ENCODE assay signal across 8 mouse cellular contexts in the genomic region with DNA sequence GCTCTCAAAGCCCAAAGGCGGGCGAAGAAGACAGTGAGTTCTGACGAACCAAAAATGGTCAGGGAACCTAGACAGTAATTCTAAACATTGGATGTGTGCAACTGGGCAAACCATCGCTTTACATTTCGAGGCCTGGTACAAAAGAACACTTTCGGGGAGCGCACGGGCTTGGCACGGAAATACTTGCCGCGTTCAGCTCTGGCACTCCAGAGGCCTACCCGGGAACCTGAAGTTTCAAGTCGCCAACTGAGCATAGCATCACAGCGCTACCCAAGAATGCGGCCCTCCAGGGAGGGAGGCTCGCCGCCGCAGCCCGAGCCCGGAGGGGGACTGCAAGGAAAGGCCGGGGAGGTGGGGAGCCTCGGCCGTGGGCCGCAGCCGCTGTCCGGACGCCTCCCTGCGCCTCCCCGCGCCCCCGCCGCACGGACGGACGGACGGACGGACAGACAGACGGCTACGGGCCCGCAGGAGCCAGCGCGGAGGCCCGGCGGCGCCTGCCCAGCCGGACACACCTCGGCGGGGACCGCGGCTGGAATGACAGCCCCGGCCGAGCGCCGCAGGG. TPM values are rescaled to one million over a fixed set of nuclear protein-coding genes. Genes with fewer than 3 reads are reported as not detected.
A peak's percentile ranks its signal among the peaks of the same experiment; 100 is the strongest.
DNase-seq lines count a peak whose midpoint lies in the region; ATAC-seq and TF ChIP-seq lines count a peak whose summit lies in the region.

No protein-coding gene starts in this region.

- no peaks in the 10 kb centered on the region for H3K9me3 ChIP-seq in CH12.LX (replicated peaks; ENCODE audit: low read length)
- H3K9me3 ChIP-seq in heart, embryonic 13.5 days, result no peaks in the 10 kb centered on the region
- H3K9me3 ChIP-seq in kidney, embryonic 16.5 days (ENCODE audit: low read length), result no peaks in the 10 kb centered on the region
- no peaks in the 10 kb centered on the region for H3K9me3 ChIP-seq in liver, embryonic 14.5 days (ENCODE audit: control insufficient read depth, low read length)
- H3K9me3 ChIP-seq in stomach, postnatal 0 days (ENCODE audit: control insufficient read depth, low read length), result no peaks in the 10 kb centered on the region

- under 1% methylated on average over 47 of the region's 54 CpGs for WGBS in heart, embryonic 13.5 days
- WGBS in kidney, embryonic 16.5 days, result under 1% methylated on average over 32 of the region's 54 CpGs
- 2% methylated on average over 53 of the region's 54 CpGs for WGBS in liver, embryonic 14.5 days (ENCODE audit: insufficient replicate concordance)
- WGBS in stomach, postnatal 0 days, result under 1% methylated on average over 50 of the region's 54 CpGs

- TF ChIP-seq RAD21 in CH12.LX (IDR thresholded peaks at IDR 0.05; ENCODE audit: low read depth, low read length), result no peak

- in situ Hi-C loops in CH12.LX (cut with MboI; ENCODE audit: low pct_ligation_motif_present, low pct_unique_long_range_greater_than_20kb, low sequenced_read_pairs), result loop anchor here (25.0 kb wide), 1 partner anchor 106 kb away; the partner anchor contains the start of gene Gpr160

- H3K36me3 ChIP-seq in CH12.LX (replicated peaks in 1 of 2; ENCODE audit: control insufficient read depth in 1 of 2, insufficient read depth in 1 of 2, low read length in 1 of 2), result peaks cover 13 to 29% of the 10 kb centered on the region in 2 experiments
- H3K36me3 ChIP-seq in heart, embryonic 13.5 days, result peaks cover 23% of the 10 kb centered on the region
- peaks cover 17% of the 10 kb centered on the region for H3K36me3 ChIP-seq in kidney, embryonic 16.5 days (ENCODE audit: insufficient read depth, low read length)
- peaks cover 13% of the 10 kb centered on the region for H3K36me3 ChIP-seq in liver, embryonic 14.5 days (replicated peaks; ENCODE audit: control insufficient read depth, insufficient read depth, low read depth)
- H3K36me3 ChIP-seq in stomach, postnatal 0 days (ENCODE audit: control insufficient read depth, insufficient read depth, low read length), result 0 out of 2 replicates have a peak, but pooled peaks cover 4% of the 10 kb centered on the region

- peaks cover 5 to 21% of the 10 kb centered on the region in 2 experiments for H3K4me1 ChIP-seq in CH12.LX (ENCODE audit: control insufficient read depth in 1 of 2, insufficient read depth in 2 of 2)
- peaks cover 19% of the 10 kb centered on the region for H3K4me1 ChIP-seq in heart, embryonic 13.5 days
- H3K4me1 ChIP-seq in kidney, embryonic 16.5 days (ENCODE audit: insufficient read depth, low read length), result peaks cover 7% of the 10 kb centered on the region
- H3K4me1 ChIP-seq in liver, embryonic 14.5 days (replicated peaks; ENCODE audit: control insufficient read depth in 2 of 2, insufficient read depth in 2 of 2, low read length in 1 of 2), result peaks cover 6 to 7% of the 10 kb centered on the region in 2 experiments; a peak in 3 of 4 replicates
- H3K4me1 ChIP-seq in stomach, postnatal 0 days (replicated peaks; ENCODE audit: control insufficient read depth, insufficient read depth), result no peaks in the 10 kb centered on the region; the same call in 1 of the 2 replicates

- peak overlapping the region; percentile 66 for H3K9ac ChIP-seq in CH12.LX (ENCODE audit: insufficient read depth, low read depth)
- H3K9ac ChIP-seq in heart, embryonic 13.5 days, result peak overlapping the region; percentile 95
- peak overlapping the region; percentile 95 for H3K9ac ChIP-seq in kidney, embryonic 16.5 days (replicated peaks; ENCODE audit: low read length)
- peak overlapping the region; percentile 93 for H3K9ac ChIP-seq in liver, embryonic 14.5 days (replicated peaks)
- H3K9ac ChIP-seq in stomach, postnatal 0 days (ENCODE audit: low read length), result peak overlapping the region; percentile 97

- TF ChIP-seq POLR2A in CH12.LX (IDR thresholded peaks at IDR 0.05; ENCODE audit: low read depth, low read length), result peak; percentile 17; the same call in 1 of the 2 replicates
- TF ChIP-seq POLR2A in brain, embryonic 14.5 days (IDR thresholded peaks at IDR 0.05; ENCODE audit: borderline replicate concordance, extremely low read depth, insufficient read depth, insufficient read length, poor library complexity, severe bottlenecking), result no peak

- H3K79me2 ChIP-seq in CH12.LX (replicated peaks; ENCODE audit: control insufficient read depth, extremely low read depth, insufficient read depth, poor library complexity, severe bottlenecking), result peaks cover 34% of the 10 kb centered on the region

- H3K4me2 ChIP-seq in CH12.LX (ENCODE audit: insufficient read depth, low read depth, poor library complexity, severe bottlenecking), result peak overlapping the region; percentile 98
- H3K4me2 ChIP-seq in heart, embryonic 13.5 days, result peak overlapping the region; percentile 75
- H3K4me2 ChIP-seq in kidney, embryonic 16.5 days (replicated peaks; ENCODE audit: low read depth, low read length), result peak overlapping the region; percentile 71
- peak overlapping the region; percentile 88 for H3K4me2 ChIP-seq in liver, embryonic 14.5 days (ENCODE audit: low read depth)
- peak overlapping the region; percentile 71 for H3K4me2 ChIP-seq in stomach, postnatal 0 days (replicated peaks; ENCODE audit: low read depth)

- no peak for TF ChIP-seq CTCF in CH12.LX (conservative IDR thresholded peaks at IDR 0.05 in 1 of 2, IDR thresholded peaks at IDR 0.05 in 1 of 2; ENCODE audit: low read depth in 2 of 2, low read length in 2 of 2)
- TF ChIP-seq CTCF in brain, embryonic 14.5 days (IDR thresholded peaks at IDR 0.05; ENCODE audit: borderline replicate concordance, extremely low read depth, insufficient read depth, insufficient read length), result no peak
- no peak for TF ChIP-seq CTCF in liver, embryonic 14.5 days (IDR thresholded peaks at IDR 0.05; ENCODE audit: low read depth)
- TF ChIP-seq CTCF in stomach, postnatal 0 days (IDR thresholded peaks at IDR 0.05; ENCODE audit: low read depth), result no peak

- no peak for TF ChIP-seq EP300 in CH12.LX (IDR thresholded peaks at IDR 0.05; ENCODE audit: low read length)
- TF ChIP-seq EP300 in liver, embryonic 14.5 days (IDR thresholded peaks at IDR 0.05; ENCODE audit: low read depth), result no peak
- no peak for TF ChIP-seq EP300 in stomach, postnatal 0 days (optimal IDR thresholded peaks at IDR 0.05)

- peak overlapping the region; percentile 40 for H3K27ac ChIP-seq in CH12.LX (ENCODE audit: insufficient read depth, low read depth)
- peak overlapping the region; percentile 94 for H3K27ac ChIP-seq in heart, embryonic 13.5 days (replicated peaks)
- H3K27ac ChIP-seq in kidney, embryonic 16.5 days (ENCODE audit: low read length), result peak overlapping the region; percentile 90
- peak overlapping the region; percentile 12 for H3K27ac ChIP-seq in liver, embryonic 14.5 days
- peak overlapping the region; percentile 96 for H3K27ac ChIP-seq in stomach, postnatal 0 days (replicated peaks)

- H3K4me3 ChIP-seq in CH12.LX (replicated peaks in 1 of 3; ENCODE audit: low read depth in 2 of 3, low read length in 2 of 3, poor library complexity in 1 of 3), result peak overlapping the region; percentile 88 to 99 (median 89)
- peak overlapping the region; percentile 91 for H3K4me3 ChIP-seq in heart, embryonic 13.5 days
- H3K4me3 ChIP-seq in kidney, embryonic 16.5 days (ENCODE audit: low read length), result peak overlapping the region; percentile 98
- peak overlapping the region; percentile 68 to 84 for H3K4me3 ChIP-seq in liver, embryonic 14.5 days (ENCODE audit: insufficient read depth in 1 of 2, low read depth in 2 of 2, low read length in 2 of 2)
- H3K4me3 ChIP-seq in stomach, postnatal 0 days (ENCODE audit: low read depth, low read length), result peak overlapping the region; percentile 97

- dilution Hi-C loops in CH12.LX (cut with MboI; ENCODE audit: extremely low pct_ligation_motif_present, extremely low pct_unique_long_range_greater_than_20kb, low sequenced_read_pairs), result no loop called here

- DNase-seq in CH12.LX (ENCODE audit: extremely low read depth), result peak; percentile 42
- peak; percentile 76 for DNase-seq in brain, embryonic 14.5 days (ENCODE audit: low read depth)
- peak in 2 of 3 experiments; percentile 17 to 42 for DNase-seq in liver, embryonic 14.5 days (ENCODE audit: low read depth in 3 of 3, low spot score in 3 of 3)
- peak; percentile 35 to 41 for DNase-seq in natural killer cell, adult 2 months (ENCODE audit: low spot score in 2 of 2)
- peak; percentile 71 for DNase-seq in stomach, postnatal 0 days (ENCODE audit: low spot score)

- no peaks in the 10 kb centered on the region for H3K27me3 ChIP-seq in CH12.LX (replicated peaks)
- H3K27me3 ChIP-seq in heart, embryonic 13.5 days (replicated peaks), result no peaks in the 10 kb centered on the region
- H3K27me3 ChIP-seq in kidney, embryonic 16.5 days (ENCODE audit: insufficient read depth, low read length), result no peaks in the 10 kb centered on the region
- H3K27me3 ChIP-seq in liver, embryonic 14.5 days (ENCODE audit: control insufficient read depth, insufficient read depth, low read length), result no peaks in the 10 kb centered on the region
- H3K27me3 ChIP-seq in stomach, postnatal 0 days (ENCODE audit: control insufficient read depth, insufficient read depth, low read length), result no peaks in the 10 kb centered on the region

- ATAC-seq in erythroblast, adult 5-6 weeks (replicated peaks; ENCODE audit: low FRiP score, poor library complexity, severe bottlenecking), result peak; percentile 64
- peak; percentile 50; the same call in 1 of the 2 replicates for ATAC-seq in heart, embryonic 13.5 days (ENCODE audit: extremely low read depth, insufficient number of reproducible peaks, low FRiP score, low TSS enrichment)
- ATAC-seq in kidney, embryonic 16.5 days (ENCODE audit: low FRiP score, low TSS enrichment), result peak; percentile 78
- peak; percentile 71 for ATAC-seq in liver, embryonic 14.5 days (ENCODE audit: insufficient read depth)
- peak; percentile 71 for ATAC-seq in stomach, postnatal 0 days (ENCODE audit: low FRiP score, low TSS enrichment)

RNA-seq across cellular contexts. Expression of gene Phc3, which starts 0.6 kb away (rescaled TPM):
- total RNA-seq in CH12.LX (2012; rRNA removed), result 8.4 and 9.2 TPM in 2 replicates
- total RNA-seq in CH12.LX (2014; rRNA removed), result 8.8 and 10.3 TPM in 2 replicates
- 10.9 and 13.5 TPM in 2 replicates for polyA plus RNA-seq in CH12.LX (2012; ENCODE audit: insufficient read length, low read depth)
- 17.0 and 22.8 TPM in 2 replicates for polyA plus RNA-seq in brain, embryonic 14.5 days (2012; rRNA removed)
- 8.4 and 11.5 TPM in 2 replicates for total RNA-seq in erythroblast, adult 5-6 weeks (2015; ENCODE audit: low replicate concordance)
- 12.8 and 16.5 TPM in 2 replicates for total RNA-seq in erythroblast, adult 5-6 weeks (2017; ENCODE audit: low replicate concordance)
- polyA plus RNA-seq in heart, embryonic 13.5 days (2015; fragmentation: Nextera tagmentation; extraction: Ambion mirVana), result 4.9 TPM in 2 replicates
- 5.1 and 6.8 TPM in 2 replicates for polyA plus RNA-seq in kidney, embryonic 16.5 days (2015; fragmentation: Nextera tagmentation; extraction: Ambion mirVana)
- 2.6 and 2.9 TPM in 2 replicates for polyA plus RNA-seq in liver, embryonic 14.5 days (2012; rRNA removed)
- polyA plus RNA-seq in liver, embryonic 14.5 days (2014; fragmentation: Nextera tagmentation; extraction: Ambion mirVana), result 1.5 and 1.9 TPM in 2 replicates
- 3.0 and 3.3 TPM in 2 replicates for polyA plus RNA-seq in stomach, postnatal 0 days (2015; fragmentation: Nextera tagmentation; extraction: Ambion mirVana)

RNA-seq across cellular contexts. Expression of gene Prkci, which starts 26.9 kb away (rescaled TPM):
- total RNA-seq in CH12.LX (2012; rRNA removed), result 14.8 and 14.9 TPM in 2 replicates
- 16.7 and 17.2 TPM in 2 replicates for total RNA-seq in CH12.LX (2014; rRNA removed)
- polyA plus RNA-seq in CH12.LX (2012; ENCODE audit: insufficient read length, low read depth), result 17.1 and 18.3 TPM in 2 replicates
- polyA plus RNA-seq in brain, embryonic 14.5 days (2012; rRNA removed), result 38.6 and 41.7 TPM in 2 replicates
- total RNA-seq in erythroblast, adult 5-6 weeks (2015; ENCODE audit: low replicate concordance), result 5.6 and 9.2 TPM in 2 replicates
- 8.1 and 19.5 TPM in 2 replicates for total RNA-seq in erythroblast, adult 5-6 weeks (2017; ENCODE audit: low replicate concordance)
- 15.1 and 16.5 TPM in 2 replicates for polyA plus RNA-seq in heart, embryonic 13.5 days (2015; fragmentation: Nextera tagmentation; extraction: Ambion mirVana)
- polyA plus RNA-seq in kidney, embryonic 16.5 days (2015; fragmentation: Nextera tagmentation; extraction: Ambion mirVana), result 39.7 and 42.5 TPM in 2 replicates
- 3.4 and 4.6 TPM in 2 replicates for polyA plus RNA-seq in liver, embryonic 14.5 days (2012; rRNA removed)
- polyA plus RNA-seq in liver, embryonic 14.5 days (2014; fragmentation: Nextera tagmentation; extraction: Ambion mirVana), result 5.1 and 5.3 TPM in 2 replicates
- polyA plus RNA-seq in stomach, postnatal 0 days (2015; fragmentation: Nextera tagmentation; extraction: Ambion mirVana), result 21.2 and 22.1 TPM in 2 replicates

Comparison
In these comparisons a context has a peak if more than half of its experiments do, and no peak if none do; other contexts are left out.
1. Peak in every context shown above with its lines: DNase-seq, ATAC-seq, H3K4me3 ChIP-seq and H3K27ac ChIP-seq.
2. H3K27ac ChIP-seq: peak in every context shown above with its lines; median percentile 96 in stomach, postnatal 0 days; 94 in heart, embryonic 13.5 days; 90 in kidney, embryonic 16.5 days; 40 in CH12.LX; 12 in liver, embryonic 14.5 days.